Mouse (Mus musculus) small intestine, adult 2 months (tissue): ENCODE data around the gene Ccdc61. TPM values are rescaled to one million over a fixed set of nuclear protein-coding genes. Genes with fewer than 3 reads are reported as not detected.

Experiments
- H3K27ac ChIP-seq: fragments of 200-500 bp; 2 replicates; pipeline ENCODE4 v1.5.1; 2012; ENCODE audit warnings: low read depth, low read length, control low read depth, inconsistent platforms; ENCODE audit not compliant: insufficient read depth
- H3K27me3 ChIP-seq: fragments of 200-500 bp; 2 replicates; pipeline ENCODE4 v1.6.1; 2012; ENCODE audit warnings: mild to moderate bottlenecking, moderate library complexity, low read length, inconsistent platforms; ENCODE audit not compliant: control insufficient read depth, insufficient read depth
- H3K36me3 ChIP-seq: fragments of 200-500 bp; 2 replicates; pipeline ENCODE4 v1.6.1; 2012; ENCODE audit warnings: mild to moderate bottlenecking, low read length, control low read depth, inconsistent platforms; ENCODE audit not compliant: control insufficient read depth, insufficient read depth
- H3K4me1 ChIP-seq: fragments of 200-500 bp; 2 replicates; pipeline ENCODE4 v1.6.1; 2012; ENCODE audit warnings: low read length, inconsistent platforms, mixed read lengths; ENCODE audit not compliant: control insufficient read depth, insufficient read depth, insufficient read length
- H3K4me3 ChIP-seq: fragments of 200-500 bp; 2 replicates; pipeline ENCODE4 v1.5.1; 2012; ENCODE audit warnings: low read depth, mild to moderate bottlenecking, control low read depth, inconsistent platforms, low read length, moderate library complexity
- CTCF ChIP-seq: fragments of 200-500 bp; IDR thresholded peaks from 2 replicates; pipeline ENCODE4 v1.5.1; 2012; ENCODE audit warnings: low read depth, mild to moderate bottlenecking, control low read depth, inconsistent platforms, low read length, moderate library complexity, mixed read lengths; ENCODE audit not compliant: insufficient replicate concordance, insufficient read length; ENCODE audit errors: extremely low read depth
- POLR2A ChIP-seq: fragments of 200-500 bp; IDR thresholded peaks from 2 replicates; pipeline ENCODE4 v1.6.1; 2012; ENCODE audit warnings: low read depth, mild to moderate bottlenecking, control low read depth, inconsistent platforms, low read length, moderate library complexity
- WGBS: fragments of 180-500 bp; shearing (Covaris S2); methylation state at CpG from one replicate; pipeline ENCODE4 v1.1.7; 2018; 5-methylcytosine and 5-hydroxymethylcytosine counted together
- polyA plus RNA-seq: library from polyadenylated mRNA; depleted of rRNA; stranded (reverse); fragments of >200 nt; gene quantifications from 2 replicates; pipeline ENCODE4 v1.2.3, GENCODE M21; 2012

The Ccdc61 gene
- polyA plus RNA-seq, 1 experiment: 21.4 TPM

- 0 out of 2 replicates have a peak, but pooled peaks cover 1% of the 10 kb centered on the region for H3K4me1 ChIP-seq
- H3K4me3 ChIP-seq: no peak overlapping the region
- no peaks in the 10 kb centered on the region for H3K36me3 ChIP-seq
- no peak for TF ChIP-seq CTCF
- TF ChIP-seq POLR2A: no peak
- WGBS: 31% methylated on average over 12 of the region's 12 CpGs
- H3K27me3 ChIP-seq: no peaks in the 10 kb centered on the region
- no peak overlapping the region for H3K27ac ChIP-seq
Observed at GRCm38 (mm10) chr7:18949781-18950522, 39.7 kb upstream of the Ccdc61 start.

- 26% methylated on average over 6 of the region's 6 CpGs for WGBS
- H3K27ac ChIP-seq: peak overlapping the region; percentile 49; the same call in 1 of the 2 replicates
- H3K4me1 ChIP-seq: 0 out of 2 replicates have a peak, but pooled peaks cover 1% of the 10 kb centered on the region
- H3K36me3 ChIP-seq: no peaks in the 10 kb centered on the region
- TF ChIP-seq POLR2A: no peak
- no peak overlapping the region for H3K4me3 ChIP-seq
- H3K27me3 ChIP-seq: no peaks in the 10 kb centered on the region
Observed at GRCm38 (mm10) chr7:18948151-18948550, 37.9 kb upstream of the Ccdc61 start.

GRCm38 (mm10) chr7:18942815-18943214 is 32.6 kb upstream of the Ccdc61 start:
- no peak overlapping the region for H3K4me3 ChIP-seq
- WGBS: 56% methylated on average over 9 of the region's 9 CpGs
- H3K4me1 ChIP-seq: no peaks in the 10 kb centered on the region
- H3K27me3 ChIP-seq: no peaks in the 10 kb centered on the region
- H3K27ac ChIP-seq: no peak overlapping the region
- no peak for TF ChIP-seq POLR2A
- TF ChIP-seq CTCF: no peak
- H3K36me3 ChIP-seq: no peaks in the 10 kb centered on the region

- no peaks in the 10 kb centered on the region for H3K36me3 ChIP-seq
- TF ChIP-seq POLR2A (no peak), CTCF (no peak)
- H3K4me1 ChIP-seq: no peaks in the 10 kb centered on the region
- H3K4me3 ChIP-seq: no peak overlapping the region
- H3K27ac ChIP-seq: no peak overlapping the region
- WGBS: 10% methylated on average over 1 of the region's 1 CpGs
- H3K27me3 ChIP-seq: no peaks in the 10 kb centered on the region
Observed at GRCm38 (mm10) chr7:18942376-18942775, 32.2 kb upstream of the Ccdc61 start.

- Histone ChIP-seq H3K27ac (no peak overlapping the region), H3K4me3 (no peak overlapping the region), H3K36me3 (no peaks in the 10 kb centered on the region), H3K27me3 (peaks cover 23% of the 10 kb centered on the region), H3K4me1 (peaks cover 2% of the 10 kb centered on the region; the same call in 1 of the 2 replicates)
- no peak for TF ChIP-seq POLR2A
- no peak for TF ChIP-seq CTCF
- 39% methylated on average over 3 of the region's 3 CpGs for WGBS
Observed at GRCm38 (mm10) chr7:18927759-18928158, 17.5 kb upstream of the Ccdc61 start.

GRCm38 (mm10) chr7:18926911-18927310 is 16.7 kb upstream of the Ccdc61 start:
- Histone ChIP-seq H3K36me3 (no peaks in the 10 kb centered on the region), H3K4me3 (peak overlapping the region; percentile 54), H3K27me3 (peaks cover 23% of the 10 kb centered on the region), H3K4me1 (peaks cover 2% of the 10 kb centered on the region; the same call in 1 of the 2 replicates), H3K27ac (no peak overlapping the region)
- TF ChIP-seq POLR2A (no peak), CTCF (no peak)
- WGBS: 49% methylated on average over 6 of the region's 6 CpGs

- Histone ChIP-seq H3K4me1 (peaks cover 2% of the 10 kb centered on the region; the same call in 1 of the 2 replicates), H3K27ac (no peak overlapping the region), H3K36me3 (no peaks in the 10 kb centered on the region), H3K4me3 (peak overlapping the region; percentile 54), H3K27me3 (peaks cover 24% of the 10 kb centered on the region)
- TF ChIP-seq CTCF: no peak
- no peak for TF ChIP-seq POLR2A
- WGBS: 5% methylated on average over 42 of the region's 42 CpGs
Observed at GRCm38 (mm10) chr7:18926041-18926790, 16.0 kb upstream of the Ccdc61 start.
